Mouse (Mus musculus): ENCODE measurements around the gene Naa11.

The Naa11 gene

DNA sequence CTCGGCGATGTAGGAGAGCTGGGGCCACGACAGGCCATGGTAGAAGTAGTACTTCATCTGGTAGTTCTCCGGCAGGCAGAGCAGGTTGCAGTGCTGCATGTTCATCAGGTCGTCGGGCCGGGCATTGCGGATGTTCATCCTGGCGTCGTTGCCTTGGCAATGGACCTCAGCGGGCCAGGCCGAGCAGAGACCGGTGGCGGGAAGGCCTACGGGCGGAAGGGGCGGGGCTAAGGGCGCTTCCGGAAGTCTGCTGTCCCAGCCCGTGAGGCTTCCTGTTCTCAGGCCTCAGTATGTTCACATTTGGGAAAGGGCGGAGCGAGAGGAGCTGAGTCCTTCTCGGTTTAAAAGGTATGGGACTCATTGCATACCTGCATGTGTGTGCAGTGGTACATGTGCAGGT, at the start of gene Naa11:
TSS of gene Naa11 (minus strand) at position 220 of the 400 bp plus-strand sequence.
- no peak for DNase-seq

DNA sequence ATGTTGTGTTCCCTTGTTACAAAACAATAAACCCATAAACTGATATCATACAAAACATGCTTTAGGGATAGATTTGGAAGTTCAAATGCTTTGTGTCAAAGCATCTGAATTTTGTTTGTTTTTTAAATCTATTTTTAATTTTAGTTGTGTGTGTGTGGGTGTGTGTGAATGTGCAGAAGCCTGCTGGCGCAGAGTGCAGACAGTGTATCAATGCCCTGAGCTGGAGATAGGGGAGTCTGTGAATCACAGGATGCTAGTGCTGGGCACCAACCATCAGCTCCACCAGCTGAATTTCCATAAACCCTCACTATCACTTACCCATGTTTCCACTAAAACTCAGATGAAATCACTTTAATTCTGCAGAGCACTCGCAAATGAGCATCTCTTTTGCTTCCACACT, 40.3 kb upstream of the Naa11 start:
- DNase-seq = no peak

DNA sequence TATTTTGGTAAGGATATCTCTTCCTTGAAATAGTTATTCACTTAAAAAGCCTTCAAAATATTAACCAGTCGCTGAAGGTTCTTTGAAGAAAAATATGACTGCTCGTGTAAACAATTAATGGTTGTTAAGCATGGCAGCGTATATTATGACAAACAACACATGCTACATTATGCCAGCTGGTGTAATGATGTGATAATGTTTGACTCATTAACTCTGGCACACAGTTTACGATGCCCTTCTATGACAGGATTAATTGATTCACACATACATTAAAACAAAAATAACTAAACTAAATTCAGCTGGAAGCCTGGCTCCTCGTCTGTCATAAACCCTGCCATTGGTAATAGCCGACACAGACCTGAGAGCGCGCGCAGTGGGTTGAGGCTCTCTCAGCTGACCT, 37.8 kb upstream of the Naa11 start:
- no peak for DNase-seq

DNA sequence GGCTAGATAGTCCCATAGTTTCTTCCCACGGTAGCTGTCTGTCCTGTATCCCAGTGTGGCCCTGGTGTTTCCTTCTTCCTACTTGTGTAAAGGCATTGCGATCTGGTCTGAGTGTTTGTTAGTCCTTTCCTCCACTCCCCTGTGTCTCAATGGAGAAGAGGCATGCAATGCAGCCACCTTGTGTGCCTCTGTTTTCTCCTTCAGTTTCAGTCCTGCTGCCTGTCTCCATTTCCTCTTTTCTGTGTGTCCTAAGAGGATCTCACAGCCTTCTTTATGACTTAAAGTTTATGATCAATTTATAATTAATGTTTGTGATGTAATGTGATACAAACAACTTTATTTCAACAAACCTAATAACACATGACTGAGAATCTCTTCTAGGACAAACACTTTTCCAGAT, 29.5 kb upstream of the Naa11 start:
- no peak for DNase-seq

DNA sequence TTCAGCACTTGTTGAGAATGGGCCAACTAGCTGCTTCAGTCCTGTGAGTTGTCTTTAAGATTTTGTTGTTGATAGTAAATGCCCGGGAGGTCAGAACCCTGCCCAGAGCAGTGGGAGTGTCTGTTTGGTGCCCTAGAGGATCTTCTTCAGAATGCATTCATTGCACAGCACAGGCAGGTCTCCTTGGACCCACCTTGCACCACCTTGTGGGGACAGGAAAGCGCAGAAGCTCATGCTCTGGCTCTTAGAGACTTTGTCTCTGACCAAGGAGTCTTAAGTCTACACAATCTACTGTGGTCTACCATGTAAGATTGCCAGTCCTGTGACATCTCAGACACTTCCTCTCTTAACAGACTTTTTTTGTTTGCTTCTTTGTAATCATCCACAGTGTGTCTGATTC, 25.0 kb upstream of the Naa11 start:
- no peak for DNase-seq

GRCm38 (mm10) chr5:97415837-97416236, 23.7 kb upstream of the Naa11 start:
- no peak for DNase-seq

DNA sequence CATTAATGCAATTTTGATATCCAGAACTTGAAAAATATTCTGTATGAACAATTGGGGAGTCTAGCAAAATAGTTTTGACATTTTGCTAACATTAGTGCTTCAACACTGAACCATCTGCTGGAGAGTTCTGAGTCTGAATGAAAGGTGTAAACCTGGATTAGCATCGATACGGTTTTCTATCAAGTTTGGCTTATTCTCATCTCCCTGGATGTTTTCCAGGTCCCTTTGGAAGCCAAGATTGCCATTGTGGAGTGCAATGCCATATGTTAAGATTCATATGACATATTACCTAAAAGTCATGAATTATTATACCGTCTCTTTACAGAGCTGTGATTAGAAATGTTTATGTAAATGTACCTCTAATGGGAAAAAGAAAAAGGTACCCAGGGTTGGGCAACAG, 21.5 kb upstream of the Naa11 start:
- peak; percentile 21 to 35 for DNase-seq

DNA sequence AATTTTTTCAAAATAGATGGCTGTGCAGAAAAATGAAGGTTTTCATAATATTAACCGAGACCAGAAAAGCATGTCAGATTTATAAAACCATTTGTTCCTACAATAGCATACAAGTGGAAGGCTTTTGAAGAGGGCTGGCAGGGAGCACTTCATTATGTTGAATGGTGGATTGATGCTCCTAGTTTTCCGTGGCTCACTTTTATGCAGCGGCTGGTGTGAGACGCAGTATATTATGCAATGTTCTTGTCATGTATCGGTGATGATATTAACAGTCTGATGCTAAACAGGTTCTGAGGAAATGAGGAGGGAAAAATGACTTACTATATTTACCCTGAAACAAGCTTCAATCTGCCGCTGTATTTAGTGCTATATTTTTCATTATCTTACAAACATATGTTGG, 18.0 kb upstream of the Naa11 start:
- DNase-seq = no peak

DNA sequence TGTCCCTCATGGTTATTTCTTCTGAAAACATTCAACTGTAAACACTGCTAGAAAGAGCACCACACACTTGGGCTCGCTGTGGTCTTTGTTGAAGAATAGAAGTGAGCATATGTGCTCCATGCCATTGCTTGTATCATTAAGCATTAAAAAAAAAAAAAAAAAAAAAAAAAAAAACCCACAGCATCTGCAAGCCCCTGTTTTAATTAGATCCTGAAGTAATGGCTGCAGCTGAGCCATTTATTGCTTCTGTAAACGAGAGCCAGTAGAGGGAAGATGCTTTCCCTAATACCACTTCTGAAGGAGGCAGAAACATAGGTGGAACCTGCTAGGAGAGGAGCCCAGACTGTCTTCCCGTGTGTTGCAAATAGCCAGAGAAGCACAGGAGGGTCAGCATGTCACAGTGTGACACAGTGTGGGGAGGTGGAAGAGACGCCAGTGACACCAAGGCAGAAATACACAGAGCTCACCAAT, 17.1 kb upstream of the Naa11 start:
- DNase-seq = no peak

DNA sequence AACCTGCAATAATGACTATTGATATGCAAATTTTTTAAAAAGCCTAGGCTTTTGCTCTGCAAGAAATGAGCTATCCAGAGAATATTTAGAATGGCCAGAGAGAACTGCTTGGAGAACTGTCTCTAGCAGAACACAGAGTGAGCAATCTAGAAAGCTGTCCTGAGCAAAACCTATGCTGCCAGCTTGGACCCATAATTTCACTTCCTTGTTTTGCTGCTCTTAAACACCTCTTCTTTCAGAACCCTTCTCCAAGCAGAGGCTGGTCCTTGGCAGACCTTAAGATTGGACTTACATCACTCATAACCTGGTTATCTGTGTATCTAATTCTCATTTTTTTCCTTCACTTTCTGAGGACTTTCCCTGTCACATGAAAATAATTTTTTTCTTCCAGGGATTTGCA, 8.9 kb upstream of the Naa11 start:
- DNase-seq = no peak

GRCm38 (mm10) chr5:97397585-97397984, 5.4 kb upstream of the Naa11 start:
- no peak for DNase-seq

- DNase-seq = no peak
Observed at GRCm38 (mm10) chr5:97387622-97388021, 4.6 kb downstream of the Naa11 start.

DNA sequence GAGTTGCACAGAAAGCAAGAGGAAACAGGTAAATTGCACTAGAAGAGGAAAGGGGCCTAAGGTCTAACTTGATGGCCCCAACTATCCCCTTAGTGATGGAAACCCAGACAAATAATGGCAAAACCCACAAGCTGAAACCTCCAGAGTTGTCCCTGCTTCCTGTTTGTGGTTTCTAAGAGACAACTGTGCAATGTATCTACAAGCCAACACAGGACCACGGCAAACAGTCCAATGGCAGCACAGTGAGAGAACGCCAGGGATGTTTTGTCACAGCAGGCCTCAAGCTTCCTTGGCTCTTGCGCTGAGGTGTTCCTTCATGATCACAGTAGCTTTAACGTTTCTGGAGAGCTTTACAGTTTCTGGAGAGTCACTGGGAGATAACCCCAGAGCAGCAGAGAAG, 7.8 kb downstream of the Naa11 start:
- no peak for DNase-seq

GRCm38 (mm10) chr5:97382548-97383222, 9.5 kb downstream of the Naa11 start:
- no peak for DNase-seq

DNA sequence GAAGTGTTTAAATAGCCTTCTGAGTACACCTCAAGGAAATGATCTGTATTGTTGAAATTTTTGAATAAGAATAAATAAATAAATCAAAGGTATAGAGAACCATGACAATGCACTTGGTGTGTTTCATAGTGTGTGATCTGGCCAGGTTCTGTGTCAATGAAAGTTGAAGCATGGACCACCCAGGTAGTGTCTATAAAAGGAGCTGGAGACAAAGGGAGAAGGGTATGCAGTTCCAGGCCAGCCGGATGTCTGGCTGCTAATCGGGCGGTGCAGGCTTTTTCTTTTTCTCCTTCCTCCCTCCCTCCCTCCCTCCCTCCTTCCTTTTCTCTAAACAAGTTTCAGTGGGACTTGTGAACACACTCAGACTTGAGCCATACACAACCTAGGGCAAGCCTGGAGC, 12.2 kb downstream of the Naa11 start:
- DNase-seq = no peak

DNA sequence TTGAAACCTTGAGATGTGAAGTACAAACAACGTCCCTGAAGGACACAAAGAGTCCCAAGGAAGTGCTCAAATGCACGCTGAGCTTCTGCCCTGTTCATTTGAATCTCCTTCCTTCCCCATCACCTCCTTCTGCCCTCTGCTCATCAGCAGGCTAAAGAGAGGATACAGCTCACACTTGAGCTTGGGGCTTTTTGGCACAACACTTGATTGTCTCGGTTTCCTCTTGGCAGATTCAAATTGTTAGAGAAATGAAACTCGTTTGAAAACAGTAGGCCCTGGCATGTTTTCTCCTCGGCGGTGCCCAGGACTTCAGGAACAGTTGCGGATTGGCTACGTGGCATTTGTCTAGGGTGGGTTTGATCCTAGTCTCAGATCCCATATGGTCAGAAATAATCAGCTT, 27.4 kb downstream of the Naa11 start:
- peak; percentile 26 to 45 for DNase-seq

DNA sequence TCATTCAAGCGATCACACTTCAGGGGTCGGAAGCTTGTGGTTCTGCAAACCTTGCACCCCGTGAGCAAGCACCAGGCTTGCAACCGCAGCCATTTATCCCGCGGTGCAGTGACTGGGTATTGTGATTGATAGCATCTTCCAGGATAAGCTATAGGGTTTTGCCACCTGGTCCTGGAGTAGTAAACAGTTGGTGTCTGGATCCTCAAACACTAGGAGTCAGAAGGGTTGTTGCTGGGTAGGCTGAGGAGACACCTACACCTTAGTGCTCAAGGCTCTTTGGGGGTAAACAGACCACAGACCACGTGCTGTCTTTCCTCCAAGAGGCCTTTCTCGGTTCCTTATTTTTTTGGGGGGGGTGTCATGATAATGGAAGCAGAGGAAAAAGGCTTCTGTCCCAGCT, 27.9 kb downstream of the Naa11 start:
- no peak for DNase-seq

DNA sequence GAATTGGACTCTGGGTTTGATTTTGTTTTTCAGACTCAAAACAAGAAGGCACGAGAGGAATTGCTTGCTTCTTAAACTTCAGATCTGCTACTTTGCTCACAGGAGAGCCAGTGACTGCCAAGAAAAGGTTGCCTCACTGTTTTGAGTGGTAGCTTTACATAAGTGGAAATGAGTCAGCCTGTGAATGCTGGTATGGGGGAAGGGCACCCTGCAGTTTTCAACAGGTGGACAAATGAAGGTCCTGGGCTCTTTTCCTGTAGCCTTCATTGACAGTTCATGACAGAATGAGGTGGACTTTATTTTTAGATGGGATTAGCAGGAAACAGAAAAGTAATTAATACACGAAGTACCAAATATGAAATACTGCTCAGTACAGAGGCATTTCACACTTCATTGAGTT, 29.6 kb downstream of the Naa11 start:
- DNase-seq = no peak

DNA sequence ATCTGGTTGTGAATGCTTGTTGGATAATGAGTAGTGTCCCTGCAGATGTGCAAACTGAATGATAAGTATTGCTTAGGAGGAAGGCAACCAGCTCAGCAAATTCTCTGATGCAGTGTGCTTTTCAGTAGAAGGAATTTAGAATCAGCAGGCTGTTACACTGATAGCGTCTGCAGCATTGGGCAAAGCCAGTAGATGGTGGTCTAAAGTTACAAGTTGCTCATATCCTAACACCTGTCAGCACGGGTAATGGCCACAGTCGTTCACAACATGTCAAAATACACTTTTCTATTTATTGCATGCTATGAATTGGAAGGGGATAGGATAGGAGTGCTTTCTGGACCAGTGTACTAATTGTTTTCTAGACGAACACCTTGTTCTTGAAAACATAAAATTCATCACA, 33.1 kb downstream of the Naa11 start:
- no peak for DNase-seq

DNA sequence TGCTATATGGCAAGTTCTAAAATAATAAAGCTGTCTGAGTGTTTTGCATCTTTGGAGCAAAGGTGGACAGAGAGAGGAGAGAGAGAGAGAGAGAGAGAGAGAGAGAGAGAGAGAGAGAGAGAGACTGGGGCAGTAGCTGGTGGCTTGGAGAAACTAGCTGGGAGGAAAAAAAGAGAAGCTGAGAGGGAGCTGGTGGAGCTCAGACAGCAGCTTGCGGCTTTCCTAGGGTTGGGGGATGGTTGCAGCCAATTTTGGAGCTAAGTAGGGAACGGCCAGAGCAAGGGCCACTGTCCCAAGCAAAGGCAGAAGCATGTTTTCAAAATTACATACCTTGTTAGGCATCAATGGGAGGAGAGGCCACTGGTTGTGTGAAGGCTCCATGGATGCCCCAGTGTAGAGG, 36.0 kb downstream of the Naa11 start:
- DNase-seq = no peak

GRCm38 (mm10) chr5:97355152-97355551, 37.0 kb downstream of the Naa11 start:
- no peak for DNase-seq

DNA sequence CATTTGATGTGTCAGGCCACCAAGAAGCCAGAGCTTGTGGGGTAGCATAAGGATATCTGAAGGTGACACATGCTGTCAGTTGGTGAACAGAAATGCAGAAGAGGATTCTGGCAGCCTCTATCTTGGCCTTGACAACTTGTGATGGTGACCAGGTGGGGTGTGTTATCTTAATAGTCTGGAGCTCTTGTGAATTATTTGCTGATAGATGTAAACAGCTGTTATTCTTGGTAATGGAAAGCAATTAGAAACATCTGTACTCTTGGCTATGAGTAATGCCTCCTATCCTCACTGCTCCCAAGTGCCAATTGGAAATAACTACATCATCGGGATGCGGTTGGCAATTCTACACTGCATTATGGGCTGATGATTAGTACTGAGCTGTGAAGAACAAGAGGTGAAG, 43.4 kb downstream of the Naa11 start:
- DNase-seq = no peak

DNA sequence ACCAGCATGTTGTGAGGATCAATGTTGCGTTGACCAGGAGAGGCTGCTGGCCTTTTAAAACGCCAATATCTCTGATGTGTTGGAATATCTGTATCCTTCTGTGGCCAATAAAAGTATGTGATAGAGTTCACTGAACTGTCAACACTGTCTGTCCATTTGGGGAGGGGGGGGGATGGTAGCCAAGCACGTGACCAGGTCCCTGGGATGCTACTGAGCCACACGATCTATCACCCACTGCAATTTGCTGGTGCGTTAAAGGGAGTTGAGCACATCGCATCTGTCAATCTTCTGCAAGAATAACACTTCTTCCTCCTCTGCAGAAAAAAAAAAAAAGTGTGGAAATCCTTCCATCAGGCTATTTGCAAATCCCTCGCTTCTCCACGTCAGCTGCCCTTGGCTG, 43.9 kb downstream of the Naa11 start:
- DNase-seq = no peak

GRCm38 (mm10) chr5:97345732-97346253, 46.4 kb downstream of the Naa11 start:
- peak; percentile 17 to 27 for DNase-seq

DNA sequence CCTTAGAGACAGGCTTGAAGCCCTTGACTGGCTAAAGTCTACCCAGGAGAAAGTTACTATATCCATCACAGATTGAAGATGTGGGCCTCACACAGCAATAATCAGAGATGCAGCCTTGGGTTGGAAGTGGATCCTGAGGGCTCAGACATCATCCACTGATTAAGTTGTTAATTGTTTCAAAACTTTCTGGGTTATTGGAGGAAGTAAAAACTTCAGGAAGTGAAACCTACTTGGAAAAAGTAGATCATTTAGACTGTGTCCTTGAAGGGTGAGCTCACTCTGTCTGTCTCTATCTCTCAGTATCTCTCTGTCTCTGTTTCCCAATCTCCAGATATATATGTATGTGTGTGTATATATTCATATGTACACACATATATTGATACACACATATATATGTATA, 47.0 kb downstream of the Naa11 start:
- no peak for DNase-seq
